16 mouse cellular contexts compared by ENCODE assay signal in genomic region chr16:6149345-6149744, GRCm38 (mm10).
DNase-seq lines count a peak whose midpoint lies in the region; ATAC-seq lines count a peak whose summit lies in the region.
"Had no signal": no experiment of that assay in that cellular context is flagged by ENCODE, and none has a peak within 500 bp of the region (broad histone marks: within the 10 kb centered on the region; RNA-seq: fewer than 3 reads in every experiment).

No protein-coding gene starts in this region.

- ATAC-seq in cerebellum, adult (ENCODE audit: insufficient number of reproducible peaks, low FRiP score, low TSS enrichment), result no peak
- ATAC-seq in granulocyte monocyte progenitor cell, adult 5-6 weeks (replicated peaks; ENCODE audit: poor library complexity, severe bottlenecking), result no peak
- ATAC-seq: CD4-positive, CD25-positive, alpha-beta regulatory T cell, adult 4 months; forebrain, postnatal 0 days; liver, postnatal 0 days; lung, postnatal 0 days had no signal

- DNase-seq in cerebellum, adult 18-20 months, result peak; percentile 48 to 64
- DNase-seq in right cerebral cortex, adult 18-20 months, result peak; percentile 25
- DNase-seq in right cerebral cortex, adult 2 months (ENCODE audit: low spot score in 2 of 2), result no peak
- peak; percentile 49 for DNase-seq in cerebellum, adult 9-10 months
- DNase-seq in ovary, postnatal 10 days (ENCODE audit: low spot score), result no peak
- DNase-seq: forebrain, postnatal 0 days; heart, postnatal 36 days; kidney, adult 8-10 months; kidney, postnatal 10 days; liver, postnatal 0 days; right cerebral cortex, postnatal 14 days; thymus, adult 2 months had no signal

Comparison
In these comparisons a context has a peak if more than half of its experiments do, and no peak if none do; other contexts are left out.
1. DNase-seq: peak in cerebellum, adult 18-20 months (2 of 2), right cerebral cortex, adult 18-20 months (single experiment) and cerebellum, adult 9-10 months (single experiment); none in right cerebral cortex, adult 2 months (0 of 2) and ovary, postnatal 10 days (single experiment).